Mouse (Mus musculus) liver, embryonic 14.5 days (tissue): ENCODE results near the gene Tmem189. TPM values are rescaled to one million over a fixed set of nuclear protein-coding genes. Genes with fewer than 3 reads are reported as not detected.

Experiments used
- ATAC-seq: fragments of 200-750 bp; cut with Nextera tagmentation; 2 replicates; pipeline ENCODE4 v1.8.0; 2017; ENCODE audit warnings: moderate number of reproducible peaks, mild to moderate bottlenecking, moderate library complexity; ENCODE audit not compliant: insufficient read depth
- DNase-seq, 3 experiments: peaks; one replicate each; pipeline ENCODE4 v3.0.0-alpha.2; 2012 to 2013; ENCODE audit warnings: low read depth in 3 of 3, low spot score in 3 of 3
- H3K27ac ChIP-seq: fragments of 300-500 bp; sonication (generic); 2 replicates; pipeline ENCODE4 v1.5.1; 2014; ENCODE audit warnings: moderate library complexity, mild to moderate bottlenecking, control low read depth, inconsistent platforms
- H3K27me3 ChIP-seq: fragments of 300-500 bp; sonication (generic); 2 replicates; pipeline ENCODE4 v1.6.1; 2014; ENCODE audit warnings: mild to moderate bottlenecking, low read length, moderate library complexity; ENCODE audit not compliant: control insufficient read depth, insufficient read depth
- H3K36me3 ChIP-seq: fragments of 300-500 bp; sonication (generic); replicated peaks from 2 replicates; pipeline ENCODE4 v1.6.1; 2014; ENCODE audit warnings: low read depth; ENCODE audit not compliant: control insufficient read depth, insufficient read depth
- H3K4me1 ChIP-seq, 2 experiments: fragments of 200-500 bp in 1 of 2; fragments of 300-500 bp in 1 of 2; sonication (generic) in 1 of 2; replicated peaks; 2 replicates each; pipeline ENCODE4 v1.6.1; 2012 to 2014; ENCODE audit warnings: antibody characterized with exemption in 1 of 2, inconsistent platforms in 1 of 2, low read length in 1 of 2; ENCODE audit not compliant: control insufficient read depth in 2 of 2, insufficient read depth in 2 of 2
- H3K4me2 ChIP-seq: fragments of 300-500 bp; sonication (generic); 2 replicates; pipeline ENCODE4 v1.6.1; 2014; ENCODE audit warnings: low read depth, mild to moderate bottlenecking, control low read depth, moderate library complexity
- H3K4me3 ChIP-seq, 2 experiments: fragments of 200-500 bp in 1 of 2; fragments of 300-500 bp in 1 of 2; sonication (generic) in 1 of 2; 2 replicates each; pipeline ENCODE4 v1.5.1; 2012 to 2014; ENCODE audit warnings: low read depth in 2 of 2, low read length in 2 of 2, mild to moderate bottlenecking in 2 of 2, control low read depth in 1 of 2, inconsistent platforms in 1 of 2, moderate library complexity in 1 of 2; ENCODE audit not compliant: insufficient read depth in 1 of 2
- H3K9ac ChIP-seq: fragments of 300-500 bp; sonication (generic); replicated peaks from 2 replicates; pipeline ENCODE4 v1.6.1; 2014; ENCODE audit warnings: mild to moderate bottlenecking, control low read depth, moderate library complexity
- H3K9me3 ChIP-seq: fragments of 300-500 bp; sonication (generic); 2 replicates; pipeline ENCODE4 v1.6.1; 2016; ENCODE audit warnings: low read length, mixed read lengths; ENCODE audit not compliant: control insufficient read depth
- CTCF ChIP-seq: IDR thresholded peaks from 2 replicates; pipeline ENCODE4 v1.5.1; 2016; ENCODE audit warnings: antibody characterized with exemption, low read depth, control low read depth
- EP300 ChIP-seq: IDR thresholded peaks from 2 replicates; pipeline ENCODE4 v1.6.1; 2016; ENCODE audit warnings: antibody characterized with exemption, low read depth
- WGBS: fragments of 180-500 bp; shearing (Covaris S2); extraction: QIAGEN DNeasy Blood & Tissue Kit; methylation state at CpG from one replicate; pipeline ENCODE4 v1.1.7; 2014; ENCODE audit not compliant: insufficient replicate concordance; 5-methylcytosine and 5-hydroxymethylcytosine counted together
- polyA plus RNA-seq, 2 experiments: library from polyadenylated mRNA; depleted of rRNA in 1 of 2; stranded (reverse) in 1 of 2; unstranded in 1 of 2; fragments of >200 nt; fragmentation: Nextera tagmentation in 1 of 2; extraction: Ambion mirVana in 1 of 2; gene quantifications; 2 replicates each; pipeline versions ENCODE4 v1.2.1 to v1.2.3; 2012 to 2014

Tmem189 gene
- polyA plus RNA-seq, 2 experiments, result 12.4 to 14.6 TPM

- Histone ChIP-seq H3K27ac (no peak overlapping the region), H3K9me3 (no peaks in the 10 kb centered on the region), H3K4me3 (no peak overlapping the region), H3K36me3 (no peaks in the 10 kb centered on the region), H3K4me2 (no peak overlapping the region), H3K9ac (no peak overlapping the region), H3K27me3 (peaks cover 5% of the 10 kb centered on the region; the same call in 1 of the 2 replicates), H3K4me1 (0 out of 4 replicates have a peak, but pooled peaks cover 0 to 2% of the 10 kb centered on the region in 2 experiments)
- TF ChIP-seq CTCF (no peak), EP300 (no peak)
- no peak for DNase-seq
- ATAC-seq, result no peak
- WGBS, result 79% methylated on average over 14 of the region's 14 CpGs
Measured at GRCm38 (mm10) chr2:167695491-167695890, 5.9 kb upstream of the Tmem189 start.

DNA sequence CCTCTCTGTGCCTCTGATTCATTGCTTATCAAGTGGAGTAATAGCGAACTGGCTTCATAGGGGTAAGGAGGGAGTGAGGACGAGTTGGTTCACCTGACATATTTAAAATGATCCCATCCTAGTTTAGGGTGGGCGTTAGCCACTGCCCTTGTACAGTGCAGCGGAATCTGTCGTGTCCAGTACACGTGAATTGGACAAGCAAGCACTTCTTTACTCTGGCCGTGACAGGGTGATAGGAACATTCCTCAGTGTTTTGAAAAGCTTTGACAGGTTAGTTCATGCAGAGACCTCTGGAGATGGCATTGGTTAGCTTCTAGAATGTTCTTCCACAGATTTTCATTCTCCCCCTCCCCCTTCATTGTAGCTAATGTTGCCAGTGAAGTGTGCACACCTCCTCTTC is 5.3 kb upstream of the Tmem189 start:
- 69% methylated on average over 7 of the region's 7 CpGs for WGBS

DNA sequence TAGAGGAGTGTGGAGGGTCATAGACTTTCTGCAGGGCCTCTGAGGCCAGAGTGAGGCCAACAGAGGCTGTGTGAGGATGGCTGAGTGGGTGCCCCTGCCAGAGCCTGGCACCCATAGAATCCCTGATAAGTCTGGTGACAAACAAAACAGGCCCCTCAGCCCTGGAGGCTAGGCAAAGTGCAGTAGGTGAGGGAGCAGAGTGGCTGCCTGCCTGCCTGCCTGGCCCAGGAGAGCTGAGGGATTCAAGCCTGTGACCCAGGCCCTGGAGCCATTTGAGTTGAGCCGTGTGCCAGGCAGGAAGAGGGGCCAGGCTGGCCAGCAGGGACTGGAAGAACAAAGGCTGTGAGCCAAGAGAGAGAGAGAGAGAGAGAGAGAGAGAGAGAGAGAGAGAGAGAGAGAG is 4.6 kb upstream of the Tmem189 start:
- H3K36me3 ChIP-seq, result no peaks in the 10 kb centered on the region
- no peak overlapping the region for H3K9ac ChIP-seq
- no peaks in the 10 kb centered on the region for H3K9me3 ChIP-seq
- ATAC-seq (no peak), DNase-seq (no peak)
- peaks cover 16% of the 10 kb centered on the region for H3K27me3 ChIP-seq
- H3K4me3 ChIP-seq, result no peak overlapping the region
- 0 out of 4 replicates have a peak, but pooled peaks cover 0 to 2% of the 10 kb centered on the region in 2 experiments for H3K4me1 ChIP-seq
- WGBS, result 76% methylated on average over 1 of the region's 1 CpGs
- H3K4me2 ChIP-seq, result no peak overlapping the region
- H3K27ac ChIP-seq, result no peak overlapping the region
- TF ChIP-seq CTCF (no peak), EP300 (no peak)

More for the DNA sequence above, 5.3 kb upstream of the Tmem189 start:
- TF ChIP-seq EP300 (no peak), CTCF (no peak)
- Histone ChIP-seq H3K27ac (no peak overlapping the region), H3K4me2 (no peak overlapping the region), H3K36me3 (no peaks in the 10 kb centered on the region), H3K4me1 (0 out of 4 replicates have a peak, but pooled peaks cover 0 to 2% of the 10 kb centered on the region in 2 experiments), H3K4me3 (no peak overlapping the region), H3K9ac (no peak overlapping the region), H3K9me3 (no peaks in the 10 kb centered on the region), H3K27me3 (peaks cover 9% of the 10 kb centered on the region)
- DNase-seq, result no peak
- ATAC-seq, result no peak

- Histone ChIP-seq H3K9me3 (no peaks in the 10 kb centered on the region), H3K4me2 (no peak overlapping the region), H3K36me3 (no peaks in the 10 kb centered on the region), H3K4me3 (no peak overlapping the region), H3K27ac (no peak overlapping the region), H3K9ac (no peak overlapping the region), H3K4me1 (no peaks in the 10 kb centered on the region), H3K27me3 (peaks cover 19% of the 10 kb centered on the region)
- ATAC-seq (no peak), DNase-seq (no peak)
- 67% methylated on average over 2 of the region's 2 CpGs for WGBS
- TF ChIP-seq CTCF (no peak), EP300 (no peak)
Measured at GRCm38 (mm10) chr2:167693540-167693939, 3.9 kb upstream of the Tmem189 start.

- no peak for TF ChIP-seq EP300
- TF ChIP-seq CTCF, result no peak
- no peak overlapping the region for H3K27ac ChIP-seq
- no peak for ATAC-seq
- no peaks in the 10 kb centered on the region for H3K36me3 ChIP-seq
- H3K4me2 ChIP-seq, result no peak overlapping the region; the same call in 1 of the 2 replicates
- H3K27me3 ChIP-seq, result peaks cover 19% of the 10 kb centered on the region
- DNase-seq, result no peak
- no peak overlapping the region for H3K9ac ChIP-seq
- no peak overlapping the region for H3K4me3 ChIP-seq
- WGBS, result 47% methylated on average over 3 of the region's 3 CpGs
- H3K9me3 ChIP-seq, result no peaks in the 10 kb centered on the region
- H3K4me1 ChIP-seq, result no peaks in the 10 kb centered on the region
Measured at GRCm38 (mm10) chr2:167692831-167693230, 3.2 kb upstream of the Tmem189 start.
